Mouse (Mus musculus) forebrain, embryonic 12.5 days (tissue): ENCODE data around the gene Ntm. TPM values are rescaled to one million over a fixed set of nuclear protein-coding genes. Genes with fewer than 3 reads are reported as not detected.

Experiments used
- ATAC-seq: fragments of 200-750 bp; cut with Nextera tagmentation; 2 replicates; pipeline ENCODE4 v1.8.0; 2017; ENCODE audit warnings: moderate TSS enrichment; ENCODE audit not compliant: low FRiP score
- H3K27ac ChIP-seq: fragments of 300-500 bp; sonication (generic); 2 replicates; pipeline ENCODE4 v1.5.1; 2016; ENCODE audit warnings: mild to moderate bottlenecking
- H3K27me3 ChIP-seq: fragments of 300-500 bp; sonication (generic); 2 replicates; pipeline ENCODE4 v1.6.1; 2016; ENCODE audit warnings: mild to moderate bottlenecking
- H3K36me3 ChIP-seq: fragments of 300-500 bp; sonication (generic); replicated peaks from 2 replicates; pipeline ENCODE4 v1.6.1; 2016; ENCODE audit warnings: mild to moderate bottlenecking
- H3K4me1 ChIP-seq: fragments of 300-500 bp; sonication (generic); 2 replicates; pipeline ENCODE4 v1.6.1; 2016
- H3K4me2 ChIP-seq: fragments of 300-500 bp; sonication (generic); 2 replicates; pipeline ENCODE4 v1.6.1; 2016; ENCODE audit warnings: mild to moderate bottlenecking, moderate library complexity
- H3K4me3 ChIP-seq: fragments of 300-500 bp; sonication (generic); replicated peaks from 2 replicates; pipeline ENCODE4 v1.5.1; 2016; ENCODE audit warnings: mild to moderate bottlenecking
- H3K9ac ChIP-seq: fragments of 300-500 bp; sonication (generic); 2 replicates; pipeline ENCODE4 v1.6.1; 2016; ENCODE audit warnings: mild to moderate bottlenecking
- H3K9me3 ChIP-seq: fragments of 300-500 bp; sonication (generic); 2 replicates; pipeline ENCODE4 v1.6.1; 2016
- WGBS: fragments of 180-500 bp; shearing (Covaris S2); methylation state at CpG from one replicate; pipeline ENCODE4 v1.1.7; 2016; 5-methylcytosine and 5-hydroxymethylcytosine counted together
- polyA plus RNA-seq: library from polyadenylated mRNA; unstranded; fragments of >200 nt; fragmentation: Nextera tagmentation; extraction: Ambion mirVana; gene quantifications from 2 replicates; pipeline ENCODE4 v1.2.1, GENCODE M21; 2016

The Ntm gene
- polyA plus RNA-seq, 1 experiment from 2014 or later, result 34.6 TPM

- 37% methylated on average over 8 of the region's 8 CpGs for WGBS
- ATAC-seq, result no peak
Observed at GRCm38 (mm10) chr9:29645796-29646400, 317.0 kb downstream of the Ntm start.

GRCm38 (mm10) chr9:29642997-29643657 is 319.8 kb downstream of the Ntm start:
- no peaks in the 10 kb centered on the region for H3K9me3 ChIP-seq
- no peak overlapping the region for H3K27ac ChIP-seq
- no peak overlapping the region for H3K4me2 ChIP-seq
- 24% methylated on average over 11 of the region's 11 CpGs for WGBS
- H3K27me3 ChIP-seq, result peaks cover 7% of the 10 kb centered on the region; the same call in 1 of the 2 replicates
- peak; percentile 36; the same call in 1 of the 2 replicates for ATAC-seq
- H3K9ac ChIP-seq, result no peak overlapping the region
- H3K36me3 ChIP-seq, result no peaks in the 10 kb centered on the region
- H3K4me3 ChIP-seq, result no peak overlapping the region
- peaks cover 22% of the 10 kb centered on the region for H3K4me1 ChIP-seq

More at GRCm38 (mm10) chr9:29645796-29646400, 317.0 kb downstream of the Ntm start:
- peaks cover 7% of the 10 kb centered on the region; the same call in 1 of the 2 replicates for H3K27me3 ChIP-seq
- H3K36me3 ChIP-seq, result no peaks in the 10 kb centered on the region
- no peak overlapping the region for H3K9ac ChIP-seq
- H3K27ac ChIP-seq, result no peak overlapping the region
- H3K9me3 ChIP-seq, result no peaks in the 10 kb centered on the region
- H3K4me1 ChIP-seq, result peaks cover 22% of the 10 kb centered on the region
- H3K4me2 ChIP-seq, result no peak overlapping the region
- no peak overlapping the region for H3K4me3 ChIP-seq

- Histone ChIP-seq H3K4me3 (no peak overlapping the region), H3K4me1 (no peaks in the 10 kb centered on the region), H3K9ac (no peak overlapping the region), H3K4me2 (no peak overlapping the region), H3K27me3 (no peaks in the 10 kb centered on the region), H3K9me3 (no peaks in the 10 kb centered on the region), H3K27ac (no peak overlapping the region), H3K36me3 (no peaks in the 10 kb centered on the region)
- 86% methylated on average over 8 of the region's 8 CpGs for WGBS
- no peak for ATAC-seq
Observed at GRCm38 (mm10) chr9:29637335-29637734, 325.6 kb downstream of the Ntm start.

GRCm38 (mm10) chr9:29617181-29617580 is 345.8 kb downstream of the Ntm start:
- Histone ChIP-seq H3K9me3 (no peaks in the 10 kb centered on the region), H3K9ac (no peak overlapping the region), H3K4me3 (no peak overlapping the region), H3K27me3 (no peaks in the 10 kb centered on the region), H3K4me1 (peaks cover 2% of the 10 kb centered on the region; the same call in 1 of the 2 replicates), H3K27ac (no peak overlapping the region), H3K4me2 (no peak overlapping the region), H3K36me3 (no peaks in the 10 kb centered on the region)
- whole genome bisulfite sequencing, result 88% methylated on average over 5 of the region's 5 CpGs
- no peak for ATAC-seq

GRCm38 (mm10) chr9:29612020-29612612 is 350.8 kb downstream of the Ntm start:
- H3K4me1 ChIP-seq, result peaks cover 8% of the 10 kb centered on the region; the same call in 1 of the 2 replicates
- H3K4me2 ChIP-seq, result no peak overlapping the region
- ATAC-seq, result no peak
- H3K27me3 ChIP-seq, result no peaks in the 10 kb centered on the region
- no peak overlapping the region for H3K9ac ChIP-seq
- whole genome bisulfite sequencing, result 36% methylated on average over 7 of the region's 7 CpGs
- H3K36me3 ChIP-seq, result no peaks in the 10 kb centered on the region
- no peaks in the 10 kb centered on the region for H3K9me3 ChIP-seq
- H3K4me3 ChIP-seq, result no peak overlapping the region
- no peak overlapping the region for H3K27ac ChIP-seq

- peaks cover 8% of the 10 kb centered on the region; the same call in 1 of the 2 replicates for H3K4me1 ChIP-seq
- no peak for ATAC-seq
Observed at GRCm38 (mm10) chr9:29610867-29611266, 352.1 kb downstream of the Ntm start.

GRCm38 (mm10) chr9:29597665-29598064 is 365.3 kb downstream of the Ntm start:
- Histone ChIP-seq H3K9ac (no peak overlapping the region), H3K4me1 (no peaks in the 10 kb centered on the region), H3K4me3 (no peak overlapping the region), H3K36me3 (no peaks in the 10 kb centered on the region), H3K9me3 (no peaks in the 10 kb centered on the region), H3K4me2 (no peak overlapping the region), H3K27me3 (no peaks in the 10 kb centered on the region), H3K27ac (no peak overlapping the region)
- WGBS, result 67% methylated on average over 4 of the region's 4 CpGs
- no peak for ATAC-seq

More at GRCm38 (mm10) chr9:29610867-29611266, 352.1 kb downstream of the Ntm start:
- H3K9ac ChIP-seq, result no peak overlapping the region
- no peak overlapping the region for H3K4me2 ChIP-seq
- H3K27me3 ChIP-seq, result no peaks in the 10 kb centered on the region
- no peaks in the 10 kb centered on the region for H3K9me3 ChIP-seq
- H3K27ac ChIP-seq, result no peak overlapping the region
- H3K36me3 ChIP-seq, result no peaks in the 10 kb centered on the region
- H3K4me3 ChIP-seq, result no peak overlapping the region
- 79% methylated on average over 2 of the region's 2 CpGs for WGBS

GRCm38 (mm10) chr9:29595321-29595720 is 367.6 kb downstream of the Ntm start:
- no peaks in the 10 kb centered on the region for H3K36me3 ChIP-seq
- no peak overlapping the region for H3K4me2 ChIP-seq
- H3K27ac ChIP-seq, result no peak overlapping the region
- H3K4me3 ChIP-seq, result no peak overlapping the region
- no peaks in the 10 kb centered on the region for H3K9me3 ChIP-seq
- H3K4me1 ChIP-seq, result no peaks in the 10 kb centered on the region
- no peak for ATAC-seq
- H3K27me3 ChIP-seq, result no peaks in the 10 kb centered on the region
- WGBS, result 87% methylated on average over 9 of the region's 9 CpGs
- H3K9ac ChIP-seq, result no peak overlapping the region

GRCm38 (mm10) chr9:29594537-29595294 is 368.2 kb downstream of the Ntm start:
- WGBS, result 77% methylated on average over 21 of the region's 21 CpGs
- Histone ChIP-seq H3K9me3 (no peaks in the 10 kb centered on the region), H3K4me1 (no peaks in the 10 kb centered on the region), H3K9ac (no peak overlapping the region), H3K27ac (no peak overlapping the region), H3K36me3 (no peaks in the 10 kb centered on the region), H3K4me2 (no peak overlapping the region), H3K27me3 (no peaks in the 10 kb centered on the region), H3K4me3 (no peak overlapping the region)
- no peak for ATAC-seq

- no peaks in the 10 kb centered on the region for H3K9me3 ChIP-seq
- no peak overlapping the region for H3K4me3 ChIP-seq
- H3K9ac ChIP-seq, result no peak overlapping the region
- H3K4me2 ChIP-seq, result no peak overlapping the region
- H3K27ac ChIP-seq, result no peak overlapping the region
- no peaks in the 10 kb centered on the region for H3K36me3 ChIP-seq
- peaks cover 6% of the 10 kb centered on the region; the same call in 1 of the 2 replicates for H3K4me1 ChIP-seq
- ATAC-seq, result no peak
- no peaks in the 10 kb centered on the region for H3K27me3 ChIP-seq
- WGBS, result 48% methylated on average over 5 of the region's 5 CpGs
Observed at GRCm38 (mm10) chr9:29587376-29587775, 375.6 kb downstream of the Ntm start.

GRCm38 (mm10) chr9:29586381-29586770 is 376.6 kb downstream of the Ntm start:
- Histone ChIP-seq H3K4me1 (peaks cover 6% of the 10 kb centered on the region; the same call in 1 of the 2 replicates), H3K27me3 (no peaks in the 10 kb centered on the region), H3K4me3 (no peak overlapping the region), H3K9me3 (no peaks in the 10 kb centered on the region), H3K27ac (no peak overlapping the region), H3K36me3 (no peaks in the 10 kb centered on the region), H3K9ac (no peak overlapping the region), H3K4me2 (no peak overlapping the region)
- WGBS, result 93% methylated on average over 10 of the region's 10 CpGs
- ATAC-seq, result no peak

GRCm38 (mm10) chr9:29585746-29586380 is 377.1 kb downstream of the Ntm start:
- 56% methylated on average over 8 of the region's 8 CpGs for WGBS
- Histone ChIP-seq H3K9ac (no peak overlapping the region), H3K4me2 (no peak overlapping the region), H3K9me3 (no peaks in the 10 kb centered on the region), H3K27ac (no peak overlapping the region), H3K4me3 (no peak overlapping the region), H3K36me3 (no peaks in the 10 kb centered on the region), H3K4me1 (peaks cover 6% of the 10 kb centered on the region; the same call in 1 of the 2 replicates), H3K27me3 (no peaks in the 10 kb centered on the region)
- no peak for ATAC-seq
